Mouse (Mus musculus) lung, postnatal 10 days (tissue): ENCODE results near the gene Cog4.
"Not testable (repeated sequence)": the region's sequence is repeated elsewhere in the genome, so short reads cannot be mapped to it uniquely, and the experiment has no call there.

Experiments
- DNase-seq: peaks from one replicate; pipeline ENCODE4 v3.0.0; 2021

Cog4 gene

DNA sequence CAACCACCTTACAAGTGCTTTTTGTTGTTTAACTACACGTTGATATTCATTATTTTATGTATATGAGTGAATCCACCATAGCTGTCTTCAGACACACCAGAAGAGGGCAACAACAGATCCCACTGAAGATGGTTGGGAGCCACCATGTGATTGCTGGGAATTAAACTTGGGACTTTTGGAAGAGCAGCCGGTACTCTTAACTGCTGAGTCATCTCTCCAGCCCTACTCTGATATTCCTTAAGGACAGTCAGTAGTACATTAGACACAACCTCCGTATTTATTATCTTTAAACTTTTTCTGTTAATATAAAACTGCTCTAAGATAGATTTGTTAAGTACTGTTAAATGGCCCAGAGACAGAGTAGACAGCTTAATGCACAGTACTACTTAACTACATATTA is 14.4 kb upstream of the Cog4 start:
- DNase-seq: no peak

DNA sequence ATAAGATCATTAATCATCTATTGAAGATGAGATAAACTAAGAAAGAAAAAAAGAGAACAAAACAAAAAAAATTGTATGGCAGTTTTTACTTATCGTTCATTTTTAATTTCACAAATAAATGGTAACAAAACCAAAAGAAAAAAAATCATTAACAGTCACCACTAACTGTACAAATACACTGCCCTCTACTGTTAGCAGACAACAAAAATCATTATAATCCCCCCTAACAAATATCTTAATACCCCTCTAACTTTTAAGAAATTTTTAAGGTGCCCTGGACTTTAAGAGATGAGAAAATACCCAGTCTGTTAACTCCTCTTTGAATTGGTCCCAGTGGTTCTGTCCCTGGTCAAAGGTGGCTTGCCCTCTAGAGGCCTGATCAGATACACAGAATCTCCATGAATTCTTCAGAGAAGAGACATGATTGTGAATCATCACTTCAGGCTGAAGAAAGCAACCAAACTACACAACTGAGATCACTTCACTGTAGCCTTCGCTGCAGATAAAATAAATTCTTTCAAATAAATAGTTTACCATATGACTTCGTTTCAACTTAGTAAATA is 4.3 kb upstream of the Cog4 start:
- no peak for DNase-seq

DNA sequence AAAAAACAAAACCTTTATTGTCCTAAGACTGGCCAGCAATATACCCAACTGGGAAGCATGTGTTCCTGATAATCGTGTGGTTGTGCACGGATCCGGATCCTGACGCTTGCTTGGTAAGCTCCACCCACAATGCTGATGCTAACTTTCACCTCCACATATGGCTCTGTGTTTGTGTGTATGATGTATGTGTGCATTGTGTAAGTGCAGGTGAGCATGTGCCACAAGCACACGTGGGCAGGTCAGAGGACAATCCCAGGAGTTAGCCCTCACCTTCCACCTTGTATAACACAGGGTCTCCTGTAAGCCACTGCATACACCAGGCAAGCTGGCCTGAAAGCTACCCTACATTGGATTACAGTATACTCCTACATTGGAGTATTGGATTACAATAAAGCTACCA is 3.2 kb upstream of the Cog4 start:
- DNase-seq: no peak

- no peak for DNase-seq
These were observed 1.5 kb upstream of the Cog4 start for GRCm38 (mm10) chr8:110844941-110845340.

DNA sequence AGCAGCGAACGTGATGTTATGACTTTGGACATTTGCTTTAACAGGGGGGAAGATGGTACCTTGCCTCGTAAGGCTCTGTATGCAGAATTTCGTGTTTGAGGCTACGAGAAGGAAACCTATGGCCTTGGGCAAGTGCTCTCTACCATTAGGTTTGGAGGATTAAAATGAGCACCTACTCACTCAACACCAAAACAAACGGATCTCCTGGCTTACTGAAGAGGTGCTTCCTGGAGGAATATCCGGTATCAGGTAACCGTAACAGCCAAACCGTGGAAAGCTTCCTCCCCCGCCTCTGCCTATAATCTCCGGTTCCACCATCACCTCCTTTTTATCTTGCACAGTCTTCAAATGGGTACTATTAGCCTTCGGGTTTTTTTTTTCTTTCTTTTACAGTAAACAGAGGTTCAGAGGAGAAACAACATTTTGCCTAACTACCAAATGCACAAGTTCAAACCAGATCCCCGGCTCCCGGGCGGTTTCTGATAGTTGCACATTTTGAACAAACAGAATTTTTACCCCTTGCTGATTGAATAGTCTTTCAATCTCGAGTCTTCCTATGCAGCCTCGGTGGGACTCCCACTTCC is 487 bp upstream of the Cog4 start:
- peak; percentile 37 for DNase-seq

- DNase-seq: no peak
These were observed 760 bp downstream of the Cog4 start for GRCm38 (mm10) chr8:110847171-110847549.

GRCm38 (mm10) chr8:110847645-110848495 is 1.5 kb downstream of the Cog4 start:
- no peak for DNase-seq

DNA sequence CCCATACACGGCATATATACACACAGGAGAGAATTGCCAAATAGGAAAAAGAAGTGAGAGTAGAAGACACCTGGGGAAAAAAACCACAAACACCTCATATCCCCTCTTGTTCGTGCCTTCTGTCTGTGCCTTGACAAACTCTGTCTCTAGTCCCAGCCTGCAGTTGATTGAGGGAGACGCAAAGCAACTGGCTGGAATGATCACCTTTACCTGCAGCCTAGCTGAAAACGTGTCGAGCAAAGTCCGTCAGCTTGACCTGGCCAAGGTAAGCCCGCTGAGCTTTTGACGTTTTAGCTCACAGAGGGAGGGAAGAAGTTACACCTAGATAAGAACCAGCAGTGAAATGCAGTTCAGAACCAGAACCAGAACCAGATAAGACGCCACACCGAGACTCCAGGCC is 4.8 kb downstream of the Cog4 start:
- no peak for DNase-seq

DNA sequence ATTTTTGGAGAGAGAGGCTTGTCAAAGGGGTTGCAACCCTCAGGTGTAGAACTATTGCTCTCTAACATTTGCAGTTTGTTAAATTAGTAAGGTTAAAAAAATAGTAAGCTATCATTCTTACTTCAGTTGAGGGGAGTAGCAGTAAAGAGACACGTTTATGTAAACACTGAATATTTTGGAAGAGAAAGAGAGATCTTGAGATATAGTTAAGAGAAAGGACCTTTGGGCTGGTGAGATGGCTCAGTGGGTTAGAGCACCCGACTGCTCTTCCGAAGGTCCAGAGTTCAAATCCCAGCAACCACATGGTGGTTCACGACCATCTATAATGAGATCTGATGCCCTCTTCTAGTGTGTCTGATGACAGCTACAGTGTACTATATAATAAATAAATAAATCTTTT is 9.7 kb downstream of the Cog4 start:
- not testable (repeated sequence) for DNase-seq

- DNase-seq: no peak
These were observed 10.5 kb downstream of the Cog4 start for GRCm38 (mm10) chr8:110856760-110857461.

- DNase-seq: no peak
These were observed 13.5 kb downstream of the Cog4 start for GRCm38 (mm10) chr8:110859651-110860501.

GRCm38 (mm10) chr8:110861347-110862025 is 15.1 kb downstream of the Cog4 start:
- DNase-seq: not testable (repeated sequence)

GRCm38 (mm10) chr8:110870501-110870900 is 24.1 kb downstream of the Cog4 start:
- no peak for DNase-seq

DNA sequence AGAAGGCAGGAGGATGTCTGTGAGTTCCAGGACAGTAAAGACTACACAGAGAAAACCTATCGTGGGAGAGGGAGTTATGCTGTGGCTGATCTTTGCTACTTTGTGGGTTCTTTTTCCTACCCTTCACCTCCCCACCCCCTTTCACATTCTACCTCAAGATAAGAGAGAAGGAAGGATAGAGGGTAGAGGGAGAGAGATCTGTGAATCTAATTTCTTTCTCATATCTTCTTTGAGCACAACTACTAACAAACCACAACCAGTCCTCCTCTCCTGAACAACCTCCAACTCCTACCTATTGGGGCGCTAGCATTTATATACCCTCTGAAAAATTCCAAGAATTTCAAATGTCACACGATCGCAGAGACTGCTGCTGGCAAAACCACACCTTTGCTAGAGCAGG is 31.5 kb downstream of the Cog4 start:
- DNase-seq: no peak

- no peak for DNase-seq
These were observed 35.4 kb downstream of the Cog4 start for GRCm38 (mm10) chr8:110881741-110882310.

GRCm38 (mm10) chr8:110883824-110884223 is 37.4 kb downstream of the Cog4 start:
- no peak for DNase-seq

GRCm38 (mm10) chr8:110886634-110887033 is 40.2 kb downstream of the Cog4 start:
- DNase-seq: no peak

GRCm38 (mm10) chr8:110887551-110887950 is 41.2 kb downstream of the Cog4 start:
- DNase-seq: no peak

- no peak for DNase-seq
These were observed 42.0 kb downstream of the Cog4 start for GRCm38 (mm10) chr8:110888441-110888840.

GRCm38 (mm10) chr8:110888860-110889259 is 42.5 kb downstream of the Cog4 start:
- no peak for DNase-seq

DNA sequence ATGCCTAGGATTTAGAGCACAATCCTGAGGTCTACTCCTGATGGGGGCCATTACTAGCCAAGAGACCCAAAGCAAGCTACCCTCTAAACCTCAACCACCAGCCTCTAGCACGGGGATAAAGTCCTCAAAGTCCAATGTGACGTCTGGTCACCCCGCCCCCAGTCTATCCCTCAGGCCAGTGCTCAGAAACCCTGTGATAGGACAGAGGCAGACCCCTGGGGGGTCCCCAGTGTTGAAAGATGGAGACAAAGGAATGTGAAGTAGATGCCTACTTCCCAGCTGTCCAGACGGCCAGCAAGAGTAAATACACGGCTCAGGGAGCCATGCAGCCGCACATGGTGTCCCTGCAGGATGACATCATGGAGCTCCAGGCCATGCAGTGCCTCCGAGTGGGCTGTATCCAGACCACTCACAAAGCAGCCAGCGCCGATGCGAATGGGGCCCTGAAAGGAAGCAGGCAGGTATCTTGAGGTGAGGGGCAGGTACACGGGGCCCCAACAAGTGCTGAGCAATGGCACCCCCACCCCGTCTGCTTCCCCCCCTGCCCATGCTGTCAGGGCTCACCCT is 43.6 kb downstream of the Cog4 start:
- no peak for DNase-seq
